Mouse (Mus musculus): ENCODE results near the gene Ptprs.

DNA sequence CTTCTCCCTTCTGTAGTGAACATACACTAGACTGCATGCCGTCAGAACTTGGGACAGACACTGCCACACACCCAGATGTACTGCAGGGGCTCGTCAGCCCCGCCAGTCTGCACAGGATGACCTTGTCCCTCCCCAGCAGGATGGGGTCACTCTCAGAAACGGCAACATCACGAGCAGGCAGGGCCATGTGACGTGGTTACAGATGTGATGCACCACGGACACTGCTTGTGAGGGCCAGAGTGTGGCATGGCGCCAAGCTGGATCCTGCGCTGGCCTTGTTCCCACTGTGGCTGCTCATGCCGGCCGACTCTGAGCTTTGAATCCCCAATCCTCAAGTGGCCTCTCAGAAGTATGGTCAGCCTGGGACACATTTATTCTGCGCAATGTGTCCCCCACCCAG lies 58.0 kb downstream of the Ptprs start:
- TF ChIP-seq POLR2A (IDR thresholded peaks at IDR 0.05; ENCODE audit: borderline replicate concordance, extremely low read depth, low read depth, low read length) = no peak
- TF ChIP-seq CTCF (IDR thresholded peaks at IDR 0.05; ENCODE audit: insufficient read depth, low read length) = no peak

Data from lung, adult 2 months (tissue).